Mouse (Mus musculus): ENCODE results near the gene Map4k1. TPM values are rescaled to one million over a fixed set of nuclear protein-coding genes. Genes with fewer than 3 reads are reported as not detected.

Gene Map4k1
- total RNA-seq, 2 experiments from 2014 or later: 0.25 to 0.33 TPM

DNA sequence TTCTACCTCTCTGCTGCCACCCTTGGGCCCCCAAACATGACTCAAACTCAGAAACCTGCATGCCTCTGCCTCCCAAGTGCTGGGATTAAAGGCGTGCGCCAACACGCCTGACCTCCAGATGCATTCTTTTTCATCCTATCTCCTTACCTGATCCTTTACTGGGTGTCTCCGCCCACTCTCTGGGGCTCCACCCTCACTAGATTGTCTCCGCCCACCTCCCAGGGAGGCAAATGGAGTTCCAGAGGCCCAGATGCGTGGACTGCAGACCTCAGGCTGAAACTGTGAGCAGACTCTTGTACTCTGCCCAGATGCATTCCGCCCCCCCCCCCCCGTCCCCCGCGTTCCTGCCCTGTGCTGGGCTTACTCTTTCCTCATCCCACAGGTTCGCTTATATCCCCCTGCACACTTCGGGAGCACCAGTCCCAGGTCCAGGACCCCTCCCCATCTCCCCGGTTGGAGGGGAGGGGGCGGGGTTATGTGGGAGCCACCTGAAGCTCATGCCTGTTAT, 9.0 kb downstream of the Map4k1 start:
- DNase-seq: no peak
- intact Hi-C loops (cut with DNase I): no loop called here
- Histone ChIP-seq H3K4me3 (no peak overlapping the region), H3K27ac (no peak overlapping the region)
- no peak for TF ChIP-seq CTCF (IDR thresholded peaks at IDR 0.05)

DNA sequence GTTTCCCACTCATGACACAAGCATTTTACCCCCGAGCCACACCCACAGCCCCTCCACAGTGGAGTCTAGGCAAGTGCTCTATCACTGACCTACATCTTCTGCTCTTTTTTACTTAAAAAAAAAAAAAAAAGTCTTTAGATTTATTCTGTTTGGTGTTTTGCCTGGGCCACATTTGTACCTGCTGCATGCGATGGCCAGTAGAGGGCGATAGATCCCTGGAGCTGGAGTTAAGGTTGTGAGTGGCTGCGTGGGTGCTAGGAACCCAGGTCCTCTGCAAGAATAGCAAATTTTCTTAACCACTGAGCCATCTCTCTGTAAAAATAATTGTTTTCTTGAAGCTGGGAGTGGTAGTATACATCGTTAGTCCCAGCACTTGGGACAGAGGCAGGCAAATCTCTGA, 9.8 kb downstream of the Map4k1 start:
- peak; percentile 55 for TF ChIP-seq CTCF (IDR thresholded peaks at IDR 0.05)
- DNase-seq: no peak
- H3K27ac ChIP-seq: no peak overlapping the region
- intact Hi-C loops (cut with DNase I): no loop called here
- no peak overlapping the region for H3K4me3 ChIP-seq

DNA sequence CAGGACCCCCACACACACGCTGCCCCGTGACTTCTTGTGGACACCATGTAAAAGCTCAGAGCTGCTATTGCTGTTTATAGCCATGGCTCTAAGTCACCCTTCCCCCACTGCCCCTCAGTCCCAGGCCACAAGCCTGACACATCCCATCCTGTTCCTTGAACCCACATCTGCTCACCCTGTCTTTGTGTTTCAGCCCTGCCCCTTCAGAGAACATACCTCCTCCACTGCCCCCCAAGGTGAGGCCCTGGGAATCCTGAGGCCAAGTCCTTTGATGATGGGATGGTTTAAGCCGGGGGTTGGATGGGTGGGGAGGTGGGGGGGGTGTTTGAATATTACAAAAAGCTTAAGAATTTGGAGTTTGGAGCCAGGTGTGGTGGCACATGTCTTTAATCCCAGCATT, 11.1 kb downstream of the Map4k1 start:
- Histone ChIP-seq H3K27ac (no peak overlapping the region), H3K4me3 (no peak overlapping the region)
- DNase-seq: no peak
- intact Hi-C loops (cut with DNase I): no loop called here
- no peak for TF ChIP-seq CTCF (IDR thresholded peaks at IDR 0.05)

DNA sequence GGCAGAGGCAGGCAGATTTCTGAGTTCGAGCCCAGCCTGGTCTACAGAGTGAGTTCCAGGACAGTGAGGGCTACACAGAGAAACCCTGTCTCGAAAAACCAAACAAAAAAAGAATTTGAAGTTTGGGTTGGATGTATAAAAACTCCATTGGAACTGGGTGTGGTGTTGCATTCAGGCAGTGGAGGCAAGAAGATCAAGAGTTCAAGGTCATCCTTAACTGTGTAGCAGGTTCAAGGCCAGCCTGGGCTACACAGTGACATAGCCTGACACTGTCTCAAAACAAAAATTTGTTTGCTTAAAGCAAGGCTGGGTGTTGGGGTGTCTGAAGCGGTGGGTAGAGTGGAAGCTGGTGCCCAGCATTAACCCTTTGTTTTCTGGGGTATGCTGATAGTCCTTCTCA, 11.6 kb downstream of the Map4k1 start:
- no peak for DNase-seq
- Histone ChIP-seq H3K27ac (no peak overlapping the region), H3K4me3 (no peak overlapping the region)
- intact Hi-C loops (cut with DNase I): no loop called here
- no peak for TF ChIP-seq CTCF (IDR thresholded peaks at IDR 0.05)

DNA sequence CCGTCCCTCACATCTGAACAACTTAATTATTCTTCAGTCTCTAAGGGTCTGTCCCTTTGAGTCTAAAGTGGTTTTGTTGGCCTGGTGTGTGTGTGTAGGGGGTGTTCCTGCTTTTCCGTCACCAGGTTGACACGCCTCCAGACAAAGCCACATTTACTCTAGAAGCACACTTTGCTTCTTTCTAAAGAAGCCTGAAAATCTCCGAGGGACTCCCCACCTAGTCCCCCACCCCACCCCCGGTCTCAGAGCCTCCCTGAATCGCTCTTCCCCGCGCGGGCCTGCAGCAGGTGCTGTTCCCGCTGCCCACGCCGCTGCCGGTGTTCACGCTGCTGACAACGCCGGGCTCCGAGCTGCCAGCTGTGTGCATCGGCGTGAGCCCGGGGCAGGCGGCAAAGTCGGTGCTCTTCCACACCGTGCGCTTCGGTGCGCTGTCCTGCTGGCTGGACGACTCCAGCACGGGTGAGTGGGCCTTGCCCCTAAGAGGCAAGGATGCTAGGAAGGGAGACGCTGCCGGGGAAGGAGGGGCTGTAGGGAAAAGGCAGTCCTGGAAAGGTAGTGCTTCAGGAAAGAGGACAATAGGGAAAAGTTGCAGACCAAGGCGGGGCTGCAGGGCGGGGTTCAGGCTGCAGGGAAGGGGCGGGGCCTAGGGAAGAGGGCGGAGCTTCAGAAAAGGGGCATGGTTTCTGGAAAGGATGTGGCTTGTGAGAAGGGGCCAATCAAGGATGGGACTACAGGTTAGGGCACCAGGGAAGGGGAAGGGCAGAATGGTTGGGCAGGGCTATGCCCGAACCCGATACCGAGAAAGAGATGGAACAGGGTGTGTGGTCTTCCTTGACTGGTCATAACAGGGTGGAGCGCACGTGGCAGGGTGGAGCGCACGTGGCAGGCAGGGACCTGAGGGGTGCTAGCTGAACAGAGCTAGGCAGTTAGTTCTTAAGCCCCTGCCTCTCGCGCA, 19.1 kb downstream of the Map4k1 start:
- Histone ChIP-seq H3K27ac (peak overlapping the region; percentile 28; the same call in 1 of the 2 replicates), H3K4me3 (peak overlapping the region; percentile 64)
- no peak for TF ChIP-seq CTCF (IDR thresholded peaks at IDR 0.05)
- peak; percentile 81 for DNase-seq
- intact Hi-C loops (cut with DNase I): no loop called here

DNA sequence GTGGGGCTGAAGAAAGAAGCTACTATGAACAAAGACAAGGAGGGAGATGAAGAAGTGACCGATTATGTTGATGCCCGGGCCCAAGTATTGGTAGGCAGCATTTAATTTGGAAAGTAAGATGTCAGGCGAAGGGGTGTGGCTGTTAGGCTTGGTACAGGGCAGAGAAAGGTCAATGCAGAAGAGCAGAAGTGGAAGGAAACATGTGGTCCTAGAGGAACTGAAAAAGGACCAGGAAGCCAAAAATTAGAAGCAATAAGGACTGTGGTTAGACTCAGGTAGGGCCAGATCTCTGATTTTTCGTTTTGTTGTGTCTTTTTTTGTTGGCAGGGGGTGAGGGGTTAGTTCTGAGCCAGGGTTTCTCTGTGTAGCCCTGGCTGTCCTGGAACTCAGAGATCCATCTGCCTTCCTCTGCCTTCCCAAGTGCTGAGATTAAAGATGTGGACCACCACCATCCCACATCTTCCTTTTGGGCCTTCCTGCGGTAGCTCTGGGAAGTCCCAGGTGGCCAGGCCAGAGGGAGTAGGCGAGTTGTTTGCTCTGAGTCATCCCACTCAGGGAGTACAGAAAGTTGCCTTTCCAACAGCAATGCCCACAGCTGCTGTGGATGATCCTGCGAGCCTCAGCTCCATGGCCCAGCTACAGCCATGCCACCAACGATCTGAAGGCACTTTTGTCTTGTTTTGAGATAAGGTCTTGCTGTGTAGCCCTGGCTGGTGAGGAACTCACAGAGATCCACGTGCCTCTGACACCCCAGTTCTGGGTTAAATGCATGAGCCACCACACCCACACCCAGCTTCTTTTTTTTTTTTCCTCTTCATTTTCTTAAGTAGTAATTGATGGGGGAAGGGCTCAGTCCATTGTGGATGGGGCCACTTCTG, 25.6 kb downstream of the Map4k1 start:
- Histone ChIP-seq H3K27ac (peak overlapping the region; percentile 28; the same call in 1 of the 2 replicates), H3K4me3 (no peak overlapping the region)
- intact Hi-C loops (cut with DNase I): no loop called here
- DNase-seq: no peak
- no peak for TF ChIP-seq CTCF (IDR thresholded peaks at IDR 0.05)

DNA sequence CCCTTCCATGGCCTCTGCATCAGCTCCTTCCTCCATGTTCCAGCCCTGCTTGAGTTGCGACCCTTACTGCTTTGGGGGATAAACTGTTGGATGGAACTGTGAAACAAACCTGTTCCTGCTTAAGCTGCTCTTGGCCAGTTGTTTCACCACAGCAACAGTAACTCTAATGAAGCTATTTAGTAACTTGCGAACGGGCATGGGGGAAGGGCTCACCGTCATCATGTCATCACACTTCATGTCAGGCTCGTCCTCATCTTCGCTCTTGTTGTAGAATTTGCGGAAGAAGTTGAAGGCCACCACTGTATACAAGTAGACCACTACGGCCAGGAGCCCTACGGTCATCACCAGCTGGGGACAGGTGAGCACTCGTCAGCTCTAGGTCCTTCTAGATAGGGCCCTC, 26.3 kb downstream of the Map4k1 start:
- Histone ChIP-seq H3K4me3 (no peak overlapping the region), H3K27ac (no peak overlapping the region)
- intact Hi-C loops (cut with DNase I): no loop called here
- TF ChIP-seq CTCF (IDR thresholded peaks at IDR 0.05): no peak
- no peak for DNase-seq

DNA sequence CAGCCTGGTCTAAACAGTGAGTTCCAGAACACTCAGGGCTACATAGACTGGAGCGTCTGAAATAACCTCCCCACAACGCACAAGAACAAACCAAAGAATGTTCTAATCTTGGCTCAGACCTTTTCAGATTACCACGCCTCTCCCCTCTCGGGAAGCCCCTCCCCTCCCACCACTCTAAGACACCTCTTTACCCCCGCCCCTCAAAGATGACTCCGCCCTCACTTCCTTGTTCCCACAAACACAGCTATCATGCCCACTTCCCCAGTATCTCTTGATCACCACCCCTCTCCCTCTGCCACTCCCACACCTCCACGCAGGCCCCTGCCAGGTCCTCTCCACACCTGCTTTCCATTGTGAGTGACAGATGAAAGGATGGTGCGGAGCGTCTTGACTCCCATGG, 26.9 kb downstream of the Map4k1 start:
- intact Hi-C loops (cut with DNase I): no loop called here
- Histone ChIP-seq H3K4me3 (no peak overlapping the region), H3K27ac (no peak overlapping the region)
- no peak for TF ChIP-seq CTCF (IDR thresholded peaks at IDR 0.05)
- DNase-seq: no peak

DNA sequence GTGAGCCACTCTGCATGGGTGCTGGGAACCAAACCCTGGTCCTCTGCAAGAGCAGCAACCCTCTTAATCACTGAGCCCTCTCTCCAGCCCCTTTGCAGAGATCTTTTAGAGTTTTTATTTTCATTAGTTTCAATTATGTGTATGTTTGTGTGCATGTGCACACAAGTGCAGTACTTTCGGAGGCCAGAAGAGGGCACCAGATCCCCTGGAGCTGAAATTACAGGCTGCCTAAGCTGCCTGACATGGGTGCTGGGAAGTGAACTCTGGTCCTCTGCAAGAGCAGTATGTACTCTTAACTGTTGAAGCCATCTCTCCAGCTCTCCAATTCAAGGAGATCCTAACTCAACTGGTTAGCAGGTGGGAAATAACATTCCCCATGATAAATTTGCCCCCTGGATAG, 33.1 kb downstream of the Map4k1 start:
- DNase-seq: no peak
- H3K27ac ChIP-seq: no peak overlapping the region
- H3K4me3 ChIP-seq: no peak overlapping the region
- intact Hi-C loops (cut with DNase I): no loop called here
- TF ChIP-seq CTCF (IDR thresholded peaks at IDR 0.05): peak; percentile 64

DNA sequence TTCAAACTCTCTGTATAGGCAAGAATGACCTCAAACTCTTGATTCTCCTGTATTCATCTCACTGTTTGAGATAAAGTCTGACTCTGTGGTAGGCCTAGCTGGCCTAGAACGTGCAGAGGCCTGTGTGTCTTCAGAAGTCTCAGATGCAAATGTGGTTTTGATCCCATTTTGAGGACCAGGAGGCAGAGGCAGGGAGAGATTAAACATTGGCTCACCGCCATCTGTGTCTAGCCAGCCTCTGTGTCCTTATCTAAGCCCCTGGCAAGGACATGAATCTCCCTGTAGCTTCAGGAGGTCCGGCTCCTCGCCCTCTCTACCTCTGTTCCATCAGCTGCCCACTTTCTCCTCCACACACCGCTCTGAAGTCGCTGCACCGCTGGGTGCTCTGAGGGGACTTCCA, 34.6 kb downstream of the Map4k1 start:
- no peak overlapping the region for H3K4me3 ChIP-seq
- intact Hi-C loops (cut with DNase I): no loop called here
- no peak overlapping the region for H3K27ac ChIP-seq
- no peak for DNase-seq
- no peak for TF ChIP-seq CTCF (IDR thresholded peaks at IDR 0.05)

DNA sequence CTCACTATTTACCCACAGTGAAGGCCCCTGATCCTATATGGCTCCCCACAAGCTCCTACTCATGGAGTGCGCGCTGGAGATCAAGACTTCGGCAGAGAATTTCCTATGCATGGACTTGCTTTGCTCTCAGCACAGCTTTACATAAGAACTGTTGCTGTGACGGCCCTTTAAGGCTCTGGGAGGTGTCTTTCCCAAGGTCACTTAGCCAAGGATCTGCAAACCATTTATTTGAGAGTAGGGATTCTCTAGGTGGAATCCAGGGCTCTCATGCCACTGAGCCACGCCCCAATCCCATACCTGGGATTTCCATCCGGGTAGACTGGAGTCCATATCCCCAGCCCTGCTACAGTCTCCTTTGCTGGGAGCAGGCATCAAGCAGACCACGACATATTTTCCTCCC, 35.4 kb downstream of the Map4k1 start:
- intact Hi-C loops (cut with DNase I): no loop called here
- Histone ChIP-seq H3K27ac (no peak overlapping the region), H3K4me3 (no peak overlapping the region)
- no peak for TF ChIP-seq CTCF (IDR thresholded peaks at IDR 0.05)
- no peak for DNase-seq

DNA sequence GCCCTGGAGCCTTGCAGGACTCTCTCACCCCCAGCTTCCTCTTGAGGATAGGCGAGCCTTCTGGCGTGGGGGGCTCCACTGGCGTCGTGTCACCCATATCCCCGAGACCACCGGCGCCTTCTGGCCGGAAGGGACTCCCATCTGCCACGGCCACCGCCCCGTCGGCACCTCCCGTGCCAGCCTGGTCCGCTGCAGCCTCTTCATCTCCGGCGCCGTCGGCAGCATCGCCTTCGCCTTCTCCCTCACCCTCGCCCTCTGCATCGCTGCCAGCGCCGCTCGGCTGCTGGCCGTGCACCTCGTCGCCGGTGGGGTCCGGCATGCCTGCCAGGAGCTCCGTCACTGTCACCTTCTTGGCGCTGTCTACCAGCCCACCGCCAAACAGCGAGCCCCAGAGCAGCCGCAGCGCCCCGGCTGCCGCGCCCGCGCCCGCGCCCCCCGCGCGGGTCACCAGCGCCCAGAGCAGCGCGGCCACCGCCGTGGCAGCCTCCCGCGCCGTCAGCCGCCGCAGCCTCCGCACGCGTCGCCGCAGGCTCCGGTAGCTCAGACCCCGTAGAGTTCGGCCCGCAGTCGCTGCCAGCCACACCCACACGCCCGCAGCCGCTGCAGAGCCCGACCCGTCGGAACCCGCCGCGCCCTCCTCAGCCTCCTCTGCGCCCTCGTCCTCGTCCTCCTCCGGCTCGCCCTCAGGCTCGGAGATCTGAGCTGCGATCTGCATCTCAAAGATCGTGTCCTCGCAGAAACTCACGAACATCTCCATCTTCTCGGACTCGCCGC, 37.8 kb downstream of the Map4k1 start:
- intact Hi-C loops (cut with DNase I): no loop called here
- Histone ChIP-seq H3K27ac (no peak overlapping the region), H3K4me3 (peak overlapping the region; percentile 40)
- DNase-seq: no peak
- no peak for TF ChIP-seq CTCF (IDR thresholded peaks at IDR 0.05)

Data from gastrocnemius, adult 2 months (tissue).